Mouse (Mus musculus): ENCODE measurements around the gene Rptn. TPM values are rescaled to one million over a fixed set of nuclear protein-coding genes. Genes with fewer than 3 reads are reported as not detected.

Gene Rptn
- not detected for polyA plus RNA-seq (2017; shearing (Covaris generic))

DNA sequence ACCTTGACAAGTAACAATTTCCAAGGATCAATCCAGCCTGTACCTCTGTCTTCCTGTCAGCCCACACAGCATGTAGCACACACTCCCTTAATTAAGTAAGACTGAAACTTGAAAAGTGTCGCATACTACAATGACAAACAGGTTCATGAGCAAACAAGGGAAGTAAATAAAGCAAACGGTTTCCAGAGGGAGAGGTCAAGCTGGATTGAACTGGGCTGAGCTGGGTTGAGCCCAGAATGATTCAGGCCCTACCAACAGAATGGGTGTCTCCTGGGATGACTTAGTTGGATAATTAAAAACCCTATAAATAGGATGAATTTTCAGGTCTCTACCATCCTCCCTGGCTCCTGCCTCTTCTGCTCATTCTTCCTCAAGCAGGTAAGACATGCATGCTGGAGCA is at the start of gene Rptn:
Gene Rptn (plus strand): TSS at position 334 of the 400 bp plus-strand sequence.

DNA sequence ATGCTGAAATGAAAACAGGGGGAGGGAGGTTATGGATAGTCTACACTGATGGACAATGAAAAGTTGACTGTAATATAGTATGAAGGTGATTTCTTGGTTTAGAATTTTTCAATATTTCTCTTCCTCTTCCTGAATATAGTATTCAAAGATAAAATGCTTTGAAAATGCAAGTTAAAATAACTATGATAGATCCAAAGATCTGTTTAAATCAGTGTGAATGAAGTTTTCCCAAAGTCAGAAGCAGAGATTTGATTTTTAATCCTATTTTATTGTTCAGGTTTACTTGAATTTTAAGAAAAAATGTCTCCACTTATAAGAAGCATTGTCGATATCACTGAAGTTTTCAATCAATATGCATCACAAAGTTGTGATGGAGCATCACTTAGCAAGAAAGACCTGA is 48.5 kb downstream of the Rptn start, which contains the start of gene Tchh:
Gene Tchh (plus strand): TSS at position 301 of the 400 bp plus-strand sequence.

Other genes with a start within 250 kb of the Rptn start
- gene Crnn, start 248.9 kb upstream of the Rptn start, polyA plus RNA-seq (2017; shearing (Covaris generic)), result not detected
- not detected for gene Flg2, start 196.4 kb upstream of the Rptn start, polyA plus RNA-seq (2017; shearing (Covaris generic))
- gene Flg, start 120.2 kb upstream of the Rptn start, polyA plus RNA-seq (2017; shearing (Covaris generic)), result not detected
- not detected for gene Hrnr, start 74.0 kb upstream of the Rptn start, polyA plus RNA-seq (2017; shearing (Covaris generic))
- gene Tchh, start 48.6 kb downstream of the Rptn start, polyA plus RNA-seq (2017; shearing (Covaris generic)), result not detected
- not detected for gene Tchhl1, start 75.1 kb downstream of the Rptn start, polyA plus RNA-seq (2017; shearing (Covaris generic))
- gene S100a11, start 126.8 kb downstream of the Rptn start, polyA plus RNA-seq (2017; shearing (Covaris generic)), result 133 TPM
- gene S100a10, start 161.4 kb downstream of the Rptn start, polyA plus RNA-seq (2017; shearing (Covaris generic)), result 213 TPM

All from naive thymus-derived CD4-positive, alpha-beta T cell, adult 5 months (primary cell).